Mouse (Mus musculus) hindbrain, embryonic 13.5 days (tissue): ENCODE measurements at regions not wholly inside any gene's neighbourhood (a gene's known extent, or its start where the extent isn't known, plus 50 kb on each side); places are given as distances from the start of the nearest gene placed in this dataset.
A peak's percentile ranks its signal among the peaks of the same experiment; 100 is the strongest.

Source experiments
- ATAC-seq: fragments of 200-750 bp; cut with Nextera tagmentation; 2 replicates; pipeline ENCODE4 v1.8.0; 2017; ENCODE audit warnings: moderate TSS enrichment; ENCODE audit not compliant: low FRiP score
- H3K27ac ChIP-seq: fragments of 300-500 bp; sonication (generic); 2 replicates; pipeline ENCODE4 v1.5.1; 2015; ENCODE audit warnings: inconsistent platforms, mild to moderate bottlenecking, moderate library complexity
- H3K27me3 ChIP-seq: fragments of 300-500 bp; sonication (generic); 2 replicates; pipeline ENCODE4 v1.6.1; 2015; ENCODE audit warnings: mild to moderate bottlenecking, inconsistent platforms
- H3K36me3 ChIP-seq: fragments of 300-500 bp; sonication (generic); 2 replicates; pipeline ENCODE4 v1.6.1; 2015; ENCODE audit warnings: mild to moderate bottlenecking, inconsistent platforms
- H3K4me1 ChIP-seq: fragments of 300-500 bp; sonication (generic); replicated peaks from 2 replicates; pipeline ENCODE4 v1.6.1; 2015; ENCODE audit warnings: inconsistent platforms
- H3K4me2 ChIP-seq: fragments of 300-500 bp; sonication (generic); 2 replicates; pipeline ENCODE4 v1.6.1; 2015; ENCODE audit warnings: inconsistent platforms, mild to moderate bottlenecking, moderate library complexity
- H3K4me3 ChIP-seq: fragments of 300-500 bp; sonication (generic); 2 replicates; pipeline ENCODE4 v1.5.1; 2015; ENCODE audit warnings: mild to moderate bottlenecking, inconsistent platforms
- H3K9ac ChIP-seq: fragments of 300-500 bp; sonication (generic); 2 replicates; pipeline ENCODE4 v1.6.1; 2015; ENCODE audit warnings: mild to moderate bottlenecking, inconsistent platforms
- H3K9me3 ChIP-seq: fragments of 300-500 bp; sonication (generic); 2 replicates; pipeline ENCODE4 v1.6.1; 2016; ENCODE audit warnings: inconsistent platforms
- WGBS: fragments of 180-500 bp; shearing (Covaris S2); methylation state at CpG from one replicate; pipeline ENCODE4 v1.1.7; 2015; 5-methylcytosine and 5-hydroxymethylcytosine counted together

DNA sequence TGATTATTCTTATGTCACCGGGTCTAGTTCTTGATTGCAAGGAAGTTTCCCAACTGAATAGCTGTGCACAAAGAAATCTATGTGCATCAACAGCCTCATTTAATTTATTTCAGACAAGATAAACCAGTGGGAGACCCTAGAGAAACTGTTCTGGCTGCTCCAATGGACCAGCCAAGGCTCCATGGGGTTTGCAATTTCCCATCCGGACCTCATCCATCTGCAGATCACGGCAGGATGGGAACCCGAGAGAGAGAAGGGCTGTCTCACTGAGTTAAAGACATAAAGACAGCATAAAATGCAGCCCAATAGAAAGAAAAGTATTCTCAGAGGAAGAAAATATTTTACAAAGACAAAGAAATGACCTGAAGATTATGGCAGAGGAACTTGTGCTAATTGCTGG, 458.5 kb upstream of the Cdh10 start:
- Histone ChIP-seq H3K9ac (no peak overlapping the region), H3K27me3 (no peaks in the 10 kb centered on the region), H3K4me1 (no peaks in the 10 kb centered on the region), H3K36me3 (no peaks in the 10 kb centered on the region), H3K9me3 (no peaks in the 10 kb centered on the region), H3K4me3 (no peak overlapping the region), H3K4me2 (no peak overlapping the region), H3K27ac (no peak overlapping the region)
- ATAC-seq = no peak
- WGBS = 83% methylated on average over 4 of the region's 4 CpGs

GRCm38 (mm10) chr15:18399724-18400123, 419.0 kb upstream of the Cdh10 start:
- Histone ChIP-seq H3K4me1 (no peaks in the 10 kb centered on the region), H3K27me3 (no peaks in the 10 kb centered on the region), H3K4me2 (no peak overlapping the region), H3K9ac (no peak overlapping the region), H3K9me3 (no peaks in the 10 kb centered on the region), H3K27ac (no peak overlapping the region), H3K4me3 (no peak overlapping the region), H3K36me3 (no peaks in the 10 kb centered on the region)
- no peak for ATAC-seq
- 56% methylated on average over 2 of the region's 2 CpGs for WGBS

GRCm38 (mm10) chr15:18400257-18400846, 418.4 kb upstream of the Cdh10 start:
- Histone ChIP-seq H3K9ac (no peak overlapping the region), H3K27ac (no peak overlapping the region), H3K4me3 (no peak overlapping the region), H3K9me3 (no peaks in the 10 kb centered on the region), H3K4me2 (no peak overlapping the region), H3K36me3 (no peaks in the 10 kb centered on the region), H3K27me3 (no peaks in the 10 kb centered on the region), H3K4me1 (no peaks in the 10 kb centered on the region)
- no peak for ATAC-seq
- 65% methylated on average over 3 of the region's 3 CpGs for WGBS

GRCm38 (mm10) chr15:18432705-18433104, 386.0 kb upstream of the Cdh10 start:
- H3K36me3 ChIP-seq = no peaks in the 10 kb centered on the region
- no peak overlapping the region for H3K9ac ChIP-seq
- no peak overlapping the region for H3K27ac ChIP-seq
- WGBS = 92% methylated on average over 5 of the region's 5 CpGs
- no peak overlapping the region for H3K4me3 ChIP-seq
- no peaks in the 10 kb centered on the region for H3K4me1 ChIP-seq
- no peak overlapping the region for H3K4me2 ChIP-seq
- ATAC-seq = no peak
- H3K9me3 ChIP-seq = no peaks in the 10 kb centered on the region
- H3K27me3 ChIP-seq = no peaks in the 10 kb centered on the region

DNA sequence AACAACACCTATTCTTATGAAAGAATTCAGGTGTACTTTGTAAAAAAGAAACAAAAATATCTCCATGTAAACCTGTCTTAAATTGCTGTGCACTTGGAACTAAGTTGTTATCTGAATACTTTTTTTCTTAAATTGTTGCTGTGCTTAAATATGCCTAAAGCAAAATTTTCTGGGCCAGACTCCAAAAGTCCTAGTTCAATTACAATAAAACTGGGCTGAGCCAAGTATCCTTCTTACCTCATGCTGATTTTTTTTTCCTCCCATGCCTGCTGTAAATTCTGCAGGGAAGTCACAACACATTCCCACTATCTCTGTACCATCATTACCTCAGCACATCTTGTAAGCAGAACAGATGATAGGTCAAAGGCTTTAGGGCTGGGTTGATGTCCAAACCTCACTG, 364.9 kb upstream of the Cdh10 start:
- H3K36me3 ChIP-seq = no peaks in the 10 kb centered on the region
- no peak overlapping the region for H3K4me2 ChIP-seq
- no peak for ATAC-seq

GRCm38 (mm10) chr15:18482385-18482784, 336.4 kb upstream of the Cdh10 start:
- no peak overlapping the region for H3K4me2 ChIP-seq

More for the DNA sequence above, 364.9 kb upstream of the Cdh10 start:
- Histone ChIP-seq H3K27ac (no peak overlapping the region), H3K9ac (no peak overlapping the region), H3K27me3 (no peaks in the 10 kb centered on the region), H3K9me3 (no peaks in the 10 kb centered on the region), H3K4me3 (no peak overlapping the region), H3K4me1 (no peaks in the 10 kb centered on the region)

DNA sequence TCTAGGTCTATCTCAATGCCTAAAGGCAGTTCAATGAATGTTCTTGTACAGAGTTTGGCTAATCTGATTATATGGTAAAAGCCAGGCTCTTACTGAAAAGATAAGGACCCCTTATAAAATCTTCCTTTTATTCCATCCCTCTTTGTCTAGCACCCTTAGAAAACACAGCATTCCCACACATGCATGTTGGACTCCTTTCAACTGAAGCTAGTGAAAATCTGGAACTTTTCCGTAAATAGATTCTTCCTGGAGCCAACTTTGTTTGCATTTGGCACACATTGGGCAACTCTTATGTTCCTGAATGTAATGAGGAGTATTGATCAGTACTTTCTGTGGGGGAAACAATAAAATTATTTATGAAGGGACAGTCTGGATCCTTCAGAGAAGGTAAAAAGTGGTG, 307.1 kb upstream of the Cdh10 start:
- H3K4me1 ChIP-seq = no peaks in the 10 kb centered on the region
- H3K27me3 ChIP-seq = no peaks in the 10 kb centered on the region
- no peaks in the 10 kb centered on the region for H3K36me3 ChIP-seq
- H3K4me3 ChIP-seq = no peak overlapping the region
- ATAC-seq = no peak
- no peak overlapping the region for H3K4me2 ChIP-seq
- no peak overlapping the region for H3K27ac ChIP-seq
- no peaks in the 10 kb centered on the region for H3K9me3 ChIP-seq
- no peak overlapping the region for H3K9ac ChIP-seq
- 84% methylated on average over 1 of the region's 1 CpGs for WGBS

More at GRCm38 (mm10) chr15:18482385-18482784, 336.4 kb upstream of the Cdh10 start:
- WGBS = 78% methylated on average over 4 of the region's 4 CpGs
- no peaks in the 10 kb centered on the region for H3K9me3 ChIP-seq
- H3K4me3 ChIP-seq = no peak overlapping the region
- no peak overlapping the region for H3K9ac ChIP-seq
- ATAC-seq = no peak
- H3K27ac ChIP-seq = no peak overlapping the region
- no peaks in the 10 kb centered on the region for H3K36me3 ChIP-seq
- H3K4me1 ChIP-seq = no peaks in the 10 kb centered on the region
- no peaks in the 10 kb centered on the region for H3K27me3 ChIP-seq

GRCm38 (mm10) chr15:18517701-18518100, 301.0 kb upstream of the Cdh10 start:
- Histone ChIP-seq H3K27ac (no peak overlapping the region), H3K27me3 (no peaks in the 10 kb centered on the region), H3K9ac (no peak overlapping the region), H3K9me3 (no peaks in the 10 kb centered on the region), H3K4me1 (no peaks in the 10 kb centered on the region), H3K36me3 (no peaks in the 10 kb centered on the region), H3K4me2 (no peak overlapping the region), H3K4me3 (no peak overlapping the region)
- ATAC-seq = no peak
- 68% methylated on average over 2 of the region's 2 CpGs for WGBS

DNA sequence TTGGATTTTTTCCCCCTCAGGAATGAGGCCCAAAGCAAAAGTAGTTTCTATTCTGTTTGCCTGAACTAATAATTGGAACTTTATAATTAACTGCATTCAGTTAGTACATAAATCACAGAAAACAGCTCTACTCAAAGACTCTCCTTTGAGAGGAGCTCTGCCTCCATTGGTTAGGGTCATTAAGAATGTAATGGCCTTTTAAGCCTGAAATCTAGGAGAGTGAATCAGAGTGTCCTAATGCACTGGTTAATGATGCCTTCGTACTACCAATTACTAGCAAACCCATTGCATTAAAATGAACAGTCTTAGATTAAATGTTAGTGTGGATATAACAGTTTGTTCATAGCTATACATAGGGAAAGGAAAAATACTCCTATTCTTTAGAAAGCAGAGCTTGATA, 262.3 kb upstream of the Cdh10 start:
- no peak overlapping the region for H3K27ac ChIP-seq
- H3K9ac ChIP-seq = no peak overlapping the region
- H3K36me3 ChIP-seq = no peaks in the 10 kb centered on the region
- 60% methylated on average over 1 of the region's 1 CpGs for WGBS
- no peaks in the 10 kb centered on the region for H3K4me1 ChIP-seq
- no peak overlapping the region for H3K4me2 ChIP-seq
- no peaks in the 10 kb centered on the region for H3K9me3 ChIP-seq
- H3K4me3 ChIP-seq = no peak overlapping the region
- ATAC-seq = peak; percentile 68
- no peaks in the 10 kb centered on the region for H3K27me3 ChIP-seq
